Mouse (Mus musculus): ENCODE results near the gene Creb3l1. TPM values are rescaled to one million over a fixed set of nuclear protein-coding genes. Genes with fewer than 3 reads are reported as not detected.

Gene Creb3l1
- polyA plus RNA-seq (2016; fragmentation: Nextera tagmentation; extraction: Ambion mirVana): 1.3 and 2.6 TPM in 2 replicates

- ATAC-seq (ENCODE audit: insufficient number of reproducible peaks, insufficient read depth, low FRiP score, low TSS enrichment, low read depth): peak; percentile 40; the same call in 1 of the 2 replicates
- peaks cover 24% of the 10 kb centered on the region for H3K4me1 ChIP-seq (replicated peaks)
- peak within 1 kb of the TSS; percentile 95 for H3K4me2 ChIP-seq
- H3K4me3 ChIP-seq (replicated peaks): peak within 1 kb of the TSS; percentile 60
- peak within 1 kb of the TSS; percentile 70 for H3K9ac ChIP-seq (replicated peaks)
- WGBS: under 1% methylated on average over 27 of the region's 27 CpGs
- no peak within 1 kb of the TSS for H3K27ac ChIP-seq
- H3K9me3 ChIP-seq: no peaks in the 10 kb centered on the region
- peaks cover 63% of the 10 kb centered on the region for H3K27me3 ChIP-seq
- no peaks in the 10 kb centered on the region for H3K36me3 ChIP-seq
Measured at GRCm38 (mm10) chr2:92024274-92024672, at the start of gene Creb3l1. Gene Creb3l1 (minus strand): TSS chr2:92024502.

GRCm38 (mm10) chr2:92071143-92071542 is 46.8 kb upstream of the Creb3l1 start:
- 78% methylated on average over 4 of the region's 4 CpGs for WGBS
- Histone ChIP-seq H3K4me3 (replicated peaks) (no peak overlapping the region), H3K9ac (replicated peaks) (no peak overlapping the region), H3K4me2 (no peak overlapping the region), H3K27ac (no peak overlapping the region), H3K36me3 (no peaks in the 10 kb centered on the region), H3K4me1 (replicated peaks) (no peaks in the 10 kb centered on the region), H3K9me3 (no peaks in the 10 kb centered on the region), H3K27me3 (peaks cover 8% of the 10 kb centered on the region)
- ATAC-seq (ENCODE audit: insufficient number of reproducible peaks, insufficient read depth, low FRiP score, low TSS enrichment, low read depth): no peak

GRCm38 (mm10) chr2:92069630-92070029 is 45.3 kb upstream of the Creb3l1 start:
- Histone ChIP-seq H3K36me3 (no peaks in the 10 kb centered on the region), H3K4me2 (no peak overlapping the region), H3K27ac (no peak overlapping the region), H3K27me3 (peaks cover 12% of the 10 kb centered on the region), H3K4me3 (replicated peaks) (no peak overlapping the region), H3K9ac (replicated peaks) (no peak overlapping the region), H3K9me3 (no peaks in the 10 kb centered on the region), H3K4me1 (replicated peaks) (no peaks in the 10 kb centered on the region)
- WGBS: 73% methylated on average over 5 of the region's 5 CpGs
- no peak for ATAC-seq (ENCODE audit: insufficient number of reproducible peaks, insufficient read depth, low FRiP score, low TSS enrichment, low read depth)

GRCm38 (mm10) chr2:92067600-92067999 is 43.3 kb upstream of the Creb3l1 start:
- no peak for ATAC-seq (ENCODE audit: insufficient number of reproducible peaks, insufficient read depth, low FRiP score, low TSS enrichment, low read depth)
- Histone ChIP-seq H3K4me1 (replicated peaks) (peaks cover 4% of the 10 kb centered on the region; the same call in 1 of the 2 replicates), H3K36me3 (no peaks in the 10 kb centered on the region), H3K9me3 (no peaks in the 10 kb centered on the region), H3K4me3 (replicated peaks) (no peak overlapping the region), H3K4me2 (no peak overlapping the region), H3K9ac (replicated peaks) (no peak overlapping the region), H3K27me3 (peaks cover 12% of the 10 kb centered on the region), H3K27ac (no peak overlapping the region)
- 72% methylated on average over 3 of the region's 3 CpGs for WGBS

- WGBS: 81% methylated on average over 1 of the region's 1 CpGs
- H3K36me3 ChIP-seq: no peaks in the 10 kb centered on the region
- no peak for ATAC-seq (ENCODE audit: insufficient number of reproducible peaks, insufficient read depth, low FRiP score, low TSS enrichment, low read depth)
Measured at GRCm38 (mm10) chr2:92066899-92067298, 42.6 kb upstream of the Creb3l1 start.

GRCm38 (mm10) chr2:92065938-92066337 is 41.6 kb upstream of the Creb3l1 start:
- H3K9ac ChIP-seq (replicated peaks): no peak overlapping the region
- H3K4me2 ChIP-seq: no peak overlapping the region
- 71% methylated on average over 6 of the region's 6 CpGs for WGBS
- no peak for ATAC-seq (ENCODE audit: insufficient number of reproducible peaks, insufficient read depth, low FRiP score, low TSS enrichment, low read depth)
- H3K4me3 ChIP-seq (replicated peaks): no peak overlapping the region
- no peaks in the 10 kb centered on the region for H3K9me3 ChIP-seq
- H3K27me3 ChIP-seq: peaks cover 12% of the 10 kb centered on the region
- peaks cover 6% of the 10 kb centered on the region; the same call in 1 of the 2 replicates for H3K4me1 ChIP-seq (replicated peaks)
- H3K36me3 ChIP-seq: no peaks in the 10 kb centered on the region
- no peak overlapping the region for H3K27ac ChIP-seq

More at GRCm38 (mm10) chr2:92066899-92067298, 42.6 kb upstream of the Creb3l1 start:
- Histone ChIP-seq H3K4me1 (replicated peaks) (peaks cover 6% of the 10 kb centered on the region; the same call in 1 of the 2 replicates), H3K9ac (replicated peaks) (no peak overlapping the region), H3K27me3 (peaks cover 7% of the 10 kb centered on the region), H3K9me3 (no peaks in the 10 kb centered on the region), H3K27ac (no peak overlapping the region), H3K4me3 (replicated peaks) (no peak overlapping the region), H3K4me2 (no peak overlapping the region)

GRCm38 (mm10) chr2:92065269-92065888 is 41.1 kb upstream of the Creb3l1 start:
- H3K27ac ChIP-seq: no peak overlapping the region
- no peak overlapping the region for H3K9ac ChIP-seq (replicated peaks)
- H3K9me3 ChIP-seq: no peaks in the 10 kb centered on the region
- no peak overlapping the region for H3K4me3 ChIP-seq (replicated peaks)
- ATAC-seq (ENCODE audit: insufficient number of reproducible peaks, insufficient read depth, low FRiP score, low TSS enrichment, low read depth): no peak
- H3K36me3 ChIP-seq: no peaks in the 10 kb centered on the region
- WGBS: 84% methylated on average over 8 of the region's 8 CpGs
- peaks cover 8% of the 10 kb centered on the region for H3K4me1 ChIP-seq (replicated peaks)
- peaks cover 13% of the 10 kb centered on the region for H3K27me3 ChIP-seq
- no peak overlapping the region for H3K4me2 ChIP-seq

- peaks cover 32% of the 10 kb centered on the region for H3K27me3 ChIP-seq
- no peak for ATAC-seq (ENCODE audit: insufficient number of reproducible peaks, insufficient read depth, low FRiP score, low TSS enrichment, low read depth)
Measured at GRCm38 (mm10) chr2:92063106-92063505, 38.8 kb upstream of the Creb3l1 start.

GRCm38 (mm10) chr2:92061337-92061736 is 37.0 kb upstream of the Creb3l1 start:
- peaks cover 31% of the 10 kb centered on the region for H3K27me3 ChIP-seq
- no peaks in the 10 kb centered on the region for H3K36me3 ChIP-seq
- H3K4me1 ChIP-seq (replicated peaks): peaks cover 25% of the 10 kb centered on the region
- 72% methylated on average over 5 of the region's 5 CpGs for WGBS
- no peaks in the 10 kb centered on the region for H3K9me3 ChIP-seq
- no peak overlapping the region for H3K27ac ChIP-seq
- no peak overlapping the region for H3K4me3 ChIP-seq (replicated peaks)
- no peak overlapping the region for H3K4me2 ChIP-seq
- ATAC-seq (ENCODE audit: insufficient number of reproducible peaks, insufficient read depth, low FRiP score, low TSS enrichment, low read depth): no peak
- no peak overlapping the region for H3K9ac ChIP-seq (replicated peaks)

More at GRCm38 (mm10) chr2:92063106-92063505, 38.8 kb upstream of the Creb3l1 start:
- no peaks in the 10 kb centered on the region for H3K36me3 ChIP-seq
- peaks cover 11% of the 10 kb centered on the region for H3K4me1 ChIP-seq (replicated peaks)
- no peaks in the 10 kb centered on the region for H3K9me3 ChIP-seq
- H3K4me2 ChIP-seq: no peak overlapping the region
- H3K27ac ChIP-seq: no peak overlapping the region
- WGBS: 50% methylated on average over 5 of the region's 5 CpGs
- no peak overlapping the region for H3K9ac ChIP-seq (replicated peaks)
- H3K4me3 ChIP-seq (replicated peaks): no peak overlapping the region

- Histone ChIP-seq H3K4me1 (replicated peaks) (peaks cover 32% of the 10 kb centered on the region), H3K36me3 (no peaks in the 10 kb centered on the region), H3K4me2 (peak overlapping the region; percentile 93), H3K9me3 (no peaks in the 10 kb centered on the region), H3K27ac (no peak overlapping the region), H3K27me3 (peaks cover 26% of the 10 kb centered on the region), H3K9ac (replicated peaks) (no peak overlapping the region), H3K4me3 (replicated peaks) (peak overlapping the region; percentile 63)
- ATAC-seq (ENCODE audit: insufficient number of reproducible peaks, insufficient read depth, low FRiP score, low TSS enrichment, low read depth): 0 out of 2 replicates have a peak, but pooled peaks have one; percentile 3
- WGBS: 8% methylated on average over 6 of the region's 6 CpGs
Measured at GRCm38 (mm10) chr2:92060291-92060690, 36.0 kb upstream of the Creb3l1 start.

- no peaks in the 10 kb centered on the region for H3K36me3 ChIP-seq
- peaks cover 32% of the 10 kb centered on the region for H3K4me1 ChIP-seq (replicated peaks)
- peaks cover 27% of the 10 kb centered on the region for H3K27me3 ChIP-seq
- no peaks in the 10 kb centered on the region for H3K9me3 ChIP-seq
- under 1% methylated on average over 63 of the region's 63 CpGs for WGBS
- H3K9ac ChIP-seq (replicated peaks): peak overlapping the region; percentile 59
- ATAC-seq (ENCODE audit: insufficient number of reproducible peaks, insufficient read depth, low FRiP score, low TSS enrichment, low read depth): 0 out of 2 replicates have a peak, but pooled peaks have one; percentile 8
- H3K27ac ChIP-seq: peak overlapping the region; percentile 51; the same call in 1 of the 2 replicates
- H3K4me2 ChIP-seq: peak overlapping the region; percentile 93
- H3K4me3 ChIP-seq (replicated peaks): peak overlapping the region; percentile 63
Measured at GRCm38 (mm10) chr2:92059481-92060220, 35.3 kb upstream of the Creb3l1 start.
